Mouse (Mus musculus) heart, embryonic 13.5 days (tissue): ENCODE measurements around the gene Adamtsl1. TPM values are rescaled to one million over a fixed set of nuclear protein-coding genes. Genes with fewer than 3 reads are reported as not detected.

ENCODE experiments used
- ATAC-seq: fragments of 200-750 bp; cut with Nextera tagmentation; 2 replicates; pipeline ENCODE4 v1.8.0; 2017; ENCODE audit warnings: moderate TSS enrichment; ENCODE audit not compliant: insufficient number of reproducible peaks, low FRiP score, low TSS enrichment; ENCODE audit errors: extremely low read depth
- H3K27ac ChIP-seq: fragments of 300-500 bp; sonication (generic); replicated peaks from 2 replicates; pipeline ENCODE4 v1.5.1; 2015; ENCODE audit warnings: moderate library complexity, mild to moderate bottlenecking, inconsistent platforms
- H3K27me3 ChIP-seq: fragments of 300-500 bp; sonication (generic); replicated peaks from 2 replicates; pipeline ENCODE4 v1.6.1; 2015; ENCODE audit warnings: mild to moderate bottlenecking, inconsistent platforms
- H3K36me3 ChIP-seq: fragments of 300-500 bp; sonication (generic); 2 replicates; pipeline ENCODE4 v1.6.1; 2015; ENCODE audit warnings: mild to moderate bottlenecking, inconsistent platforms
- H3K4me1 ChIP-seq: fragments of 300-500 bp; sonication (generic); 2 replicates; pipeline ENCODE4 v1.6.1; 2015; ENCODE audit warnings: inconsistent platforms
- H3K4me2 ChIP-seq: fragments of 300-500 bp; sonication (generic); 2 replicates; pipeline ENCODE4 v1.6.1; 2015; ENCODE audit warnings: inconsistent platforms, mild to moderate bottlenecking, moderate library complexity
- H3K4me3 ChIP-seq: fragments of 300-500 bp; sonication (generic); 2 replicates; pipeline ENCODE4 v1.5.1; 2015; ENCODE audit warnings: moderate library complexity, mild to moderate bottlenecking, inconsistent platforms
- H3K9ac ChIP-seq: fragments of 300-500 bp; sonication (generic); 2 replicates; pipeline ENCODE4 v1.6.1; 2015; ENCODE audit warnings: inconsistent platforms, mild to moderate bottlenecking, moderate library complexity
- H3K9me3 ChIP-seq: fragments of 300-500 bp; sonication (generic); 2 replicates; pipeline ENCODE4 v1.6.1; 2016; ENCODE audit warnings: inconsistent platforms
- WGBS: fragments of 180-500 bp; shearing (Covaris S2); methylation state at CpG from one replicate; pipeline ENCODE4 v1.1.7; 2015; ENCODE audit warnings: mixed read lengths; 5-methylcytosine and 5-hydroxymethylcytosine counted together
- polyA plus RNA-seq: library from polyadenylated mRNA; unstranded; fragments of >200 nt; fragmentation: Nextera tagmentation; extraction: Ambion mirVana; gene quantifications from 2 replicates; pipeline ENCODE4 v1.2.1, GENCODE M21; 2015

Adamtsl1 gene
- polyA plus RNA-seq, 1 experiment from 2014 or later, result 11.9 TPM

DNA sequence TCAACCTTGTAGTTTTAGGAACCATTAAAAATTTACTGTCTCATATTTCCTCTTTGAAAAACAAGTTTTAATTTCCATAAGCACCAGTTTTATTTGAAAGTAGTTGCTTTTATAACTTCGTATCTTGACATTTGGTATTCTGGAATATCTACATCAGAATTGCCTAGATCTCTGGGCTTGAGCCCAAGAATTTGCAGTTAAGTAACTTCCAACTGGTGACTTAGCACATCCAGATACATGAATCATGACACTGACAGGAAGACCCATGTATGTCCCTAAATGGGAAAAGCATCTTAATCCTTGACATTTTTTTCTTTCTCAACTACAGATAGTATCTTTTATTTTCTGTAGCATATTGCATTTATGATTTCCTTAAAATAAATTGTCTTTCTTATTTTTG lies 713.1 kb downstream of the Adamtsl1 start:
- no peak overlapping the region for H3K4me3 ChIP-seq
- peaks cover 9% of the 10 kb centered on the region for H3K4me1 ChIP-seq
- no peak overlapping the region for H3K4me2 ChIP-seq
- 60% methylated on average over 1 of the region's 1 CpGs for WGBS
- H3K36me3 ChIP-seq, result peaks cover 9% of the 10 kb centered on the region; the same call in 1 of the 2 replicates
- no peak overlapping the region for H3K27ac ChIP-seq
- no peaks in the 10 kb centered on the region for H3K9me3 ChIP-seq
- ATAC-seq, result no peak
- H3K9ac ChIP-seq, result no peak overlapping the region
- no peaks in the 10 kb centered on the region for H3K27me3 ChIP-seq

DNA sequence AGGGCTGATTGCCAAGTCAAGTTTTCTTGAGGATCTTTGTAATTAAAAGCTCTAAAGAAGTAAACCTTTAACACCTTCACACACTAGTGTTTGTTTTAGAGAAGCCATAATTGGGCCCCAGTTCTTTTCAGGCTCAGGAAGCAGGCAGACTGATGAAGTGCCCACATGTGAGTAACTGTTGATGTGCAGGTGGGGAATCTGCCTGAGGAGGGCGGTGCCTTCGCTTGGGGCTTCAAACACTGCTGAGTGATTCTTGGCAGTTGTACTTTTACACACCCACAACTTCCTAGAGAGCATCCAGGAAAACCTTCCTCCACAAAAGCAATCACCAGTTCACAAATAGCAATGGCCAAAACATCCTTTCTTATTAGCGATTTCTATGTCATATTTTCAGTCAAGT lies 719.2 kb downstream of the Adamtsl1 start:
- 59% methylated on average over 3 of the region's 3 CpGs for WGBS
- Histone ChIP-seq H3K4me2 (no peak overlapping the region), H3K9ac (no peak overlapping the region), H3K4me3 (no peak overlapping the region), H3K36me3 (peaks cover 11% of the 10 kb centered on the region), H3K27me3 (no peaks in the 10 kb centered on the region), H3K9me3 (no peaks in the 10 kb centered on the region), H3K4me1 (no peaks in the 10 kb centered on the region), H3K27ac (no peak overlapping the region)
- no peak for ATAC-seq

DNA sequence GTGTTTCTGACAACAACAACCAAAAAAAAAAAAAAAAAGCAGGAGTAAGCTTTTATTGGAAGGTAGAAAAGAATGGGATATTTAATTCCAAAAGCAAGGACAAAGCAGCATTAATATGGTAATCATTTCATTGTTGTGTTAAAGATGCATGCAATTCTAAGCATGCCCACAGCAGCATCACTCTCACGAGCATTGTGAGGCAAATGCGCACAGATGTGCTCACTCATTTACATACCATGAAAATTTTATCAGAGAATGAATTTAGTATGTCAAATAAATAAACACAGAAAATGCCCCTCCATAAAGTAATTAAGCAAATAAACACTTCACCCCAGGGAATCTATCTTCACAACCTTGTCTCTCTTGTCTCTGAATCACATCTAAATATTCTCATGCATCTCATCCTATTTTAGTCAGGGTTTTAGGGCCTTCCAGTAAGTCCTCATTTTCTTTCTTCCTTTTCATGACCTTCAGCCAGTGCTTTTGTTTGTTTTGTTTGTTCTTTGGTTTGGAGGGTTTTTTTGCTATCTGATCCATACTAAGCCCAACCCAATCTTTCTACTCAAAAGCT lies 728.0 kb downstream of the Adamtsl1 start:
- ATAC-seq, result no peak
- H3K9me3 ChIP-seq, result no peaks in the 10 kb centered on the region
- H3K27ac ChIP-seq, result no peak overlapping the region
- H3K4me3 ChIP-seq, result no peak overlapping the region
- H3K36me3 ChIP-seq, result no peaks in the 10 kb centered on the region
- no peaks in the 10 kb centered on the region for H3K27me3 ChIP-seq
- 71% methylated on average over 2 of the region's 2 CpGs for WGBS
- no peak overlapping the region for H3K9ac ChIP-seq
- no peaks in the 10 kb centered on the region for H3K4me1 ChIP-seq
- H3K4me2 ChIP-seq, result no peak overlapping the region

DNA sequence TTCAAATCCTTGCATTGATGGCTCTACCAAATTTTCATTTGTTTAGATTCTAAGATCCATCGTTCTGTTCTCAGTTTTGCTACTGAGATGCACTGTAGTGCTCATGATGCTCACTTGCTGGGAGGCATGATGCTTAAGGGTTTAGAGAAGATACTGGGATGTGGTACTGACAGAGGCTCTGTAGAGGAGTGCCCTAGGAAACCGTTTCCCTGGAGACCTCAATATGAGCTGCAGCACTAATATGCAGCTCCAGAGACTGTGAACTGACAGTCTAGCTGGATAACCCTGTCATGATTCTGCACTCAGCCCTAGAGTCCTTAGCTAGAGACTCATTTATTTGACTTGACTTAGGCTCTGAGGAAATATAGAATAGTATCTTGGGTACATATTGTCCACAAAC lies 756.1 kb downstream of the Adamtsl1 start:
- 58% methylated on average over 2 of the region's 2 CpGs for WGBS
- ATAC-seq, result no peak

DNA sequence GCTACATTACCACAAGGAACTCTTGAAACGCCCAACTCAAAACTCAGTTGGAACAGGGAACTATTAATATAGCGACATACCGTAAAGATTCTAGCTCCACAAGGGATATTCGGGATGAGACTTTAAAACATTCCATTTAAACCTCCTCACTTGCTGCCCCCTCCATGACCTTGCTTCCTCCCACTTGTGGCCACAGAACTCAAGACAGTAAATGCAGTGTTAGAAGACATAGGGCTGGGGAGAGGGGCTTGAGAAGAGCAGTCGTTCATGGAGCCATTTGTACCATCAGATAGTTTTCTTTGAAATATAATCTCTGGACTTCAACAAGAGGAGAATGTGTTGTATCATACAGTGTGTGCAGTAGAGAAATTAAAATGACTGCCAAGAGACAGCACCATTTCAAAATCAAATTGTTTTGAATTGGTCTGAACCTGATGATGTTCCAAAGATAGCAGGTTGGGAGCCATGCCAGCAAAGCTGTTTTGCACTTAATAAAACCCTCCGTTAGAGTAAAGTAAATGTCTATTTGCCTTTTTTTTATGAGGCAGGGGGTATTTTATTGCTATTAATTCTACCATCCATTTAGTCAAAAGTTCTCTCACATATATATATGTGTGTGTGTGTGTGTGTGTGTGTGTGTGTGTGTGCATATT lies 759.9 kb downstream of the Adamtsl1 start:
- Histone ChIP-seq H3K27me3 (no peaks in the 10 kb centered on the region), H3K4me1 (peaks cover 36% of the 10 kb centered on the region), H3K4me2 (no peak overlapping the region), H3K9ac (no peak overlapping the region), H3K36me3 (no peaks in the 10 kb centered on the region), H3K4me3 (no peak overlapping the region), H3K27ac (no peak overlapping the region; the same call in 1 of the 2 replicates), H3K9me3 (no peaks in the 10 kb centered on the region)
- ATAC-seq, result no peak
- 52% methylated on average over 6 of the region's 6 CpGs for WGBS

More for the DNA sequence above, 756.1 kb downstream of the Adamtsl1 start:
- no peak overlapping the region for H3K4me2 ChIP-seq
- H3K27ac ChIP-seq, result no peak overlapping the region
- H3K36me3 ChIP-seq, result no peaks in the 10 kb centered on the region
- H3K9me3 ChIP-seq, result no peaks in the 10 kb centered on the region
- no peak overlapping the region for H3K9ac ChIP-seq
- H3K27me3 ChIP-seq, result no peaks in the 10 kb centered on the region
- no peak overlapping the region for H3K4me3 ChIP-seq
- H3K4me1 ChIP-seq, result peaks cover 9% of the 10 kb centered on the region; the same call in 1 of the 2 replicates

DNA sequence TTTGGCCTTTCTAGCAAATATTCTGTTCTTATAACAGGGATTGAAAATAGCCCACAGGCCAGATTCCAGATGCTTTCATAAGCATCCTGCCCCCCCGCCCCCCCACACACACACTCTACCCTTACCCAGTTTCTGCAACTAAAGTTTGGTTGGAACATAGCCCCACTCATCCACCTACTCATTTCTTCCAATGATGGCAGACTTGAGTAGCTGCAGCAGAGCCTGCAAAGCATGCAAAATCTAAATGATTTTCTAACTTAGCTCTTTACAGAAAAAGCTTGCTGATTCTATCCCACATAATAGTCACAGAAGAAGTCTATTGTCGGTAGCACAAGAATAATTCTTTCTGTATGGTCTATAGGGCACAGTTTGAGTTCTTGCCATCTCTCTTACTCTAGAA lies 760.7 kb downstream of the Adamtsl1 start:
- H3K4me2 ChIP-seq, result no peak overlapping the region
- no peak for ATAC-seq
- H3K36me3 ChIP-seq, result no peaks in the 10 kb centered on the region
- H3K27ac ChIP-seq, result no peak overlapping the region
- peaks cover 36% of the 10 kb centered on the region for H3K4me1 ChIP-seq
- no peaks in the 10 kb centered on the region for H3K27me3 ChIP-seq
- H3K9ac ChIP-seq, result no peak overlapping the region
- H3K9me3 ChIP-seq, result no peaks in the 10 kb centered on the region
- 76% methylated on average over 2 of the region's 2 CpGs for WGBS
- H3K4me3 ChIP-seq, result no peak overlapping the region

DNA sequence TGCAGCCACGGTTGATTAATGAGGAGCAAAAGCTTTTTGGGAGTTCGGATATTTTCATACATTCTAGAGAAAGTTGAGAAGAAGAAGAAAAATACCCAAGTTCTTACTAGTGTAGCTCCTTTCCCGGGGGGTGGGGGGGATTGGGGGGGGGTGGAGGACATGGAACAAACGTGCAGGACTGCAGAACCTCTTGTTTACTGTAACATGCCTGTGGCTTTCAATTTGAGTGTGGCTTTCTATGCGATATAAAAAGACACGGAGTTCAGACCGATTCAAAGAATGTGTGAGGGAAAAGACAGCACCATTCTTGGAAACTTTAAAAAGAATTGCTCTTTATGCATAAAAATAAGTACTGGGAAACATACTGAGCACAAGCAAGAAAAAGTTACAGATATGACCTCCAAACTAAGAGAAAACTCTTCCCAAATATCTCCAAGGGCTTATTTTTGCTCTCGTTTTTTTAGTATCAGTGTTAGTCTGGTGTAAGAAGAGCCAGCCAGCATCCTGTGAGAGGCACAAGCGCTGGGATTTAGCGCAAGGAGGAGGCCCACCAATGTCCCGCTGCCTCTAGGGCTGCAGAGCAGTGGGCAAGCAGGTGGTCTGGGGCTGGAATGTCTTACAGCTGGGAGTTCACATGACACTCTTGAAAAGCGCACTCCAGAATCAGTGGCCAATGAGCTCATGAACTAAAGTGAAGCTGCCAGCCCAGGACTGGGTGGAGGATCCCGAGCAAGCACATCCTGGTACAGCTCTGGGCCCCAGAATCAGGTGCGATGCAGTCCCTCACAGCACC lies 762.2 kb downstream of the Adamtsl1 start:
- no peak overlapping the region; the same call in 1 of the 2 replicates for H3K27ac ChIP-seq
- 64% methylated on average over 14 of the region's 14 CpGs for WGBS

GRCm38 (mm10) chr4:86278546-86278945 lies 764.6 kb downstream of the Adamtsl1 start:
- no peak overlapping the region for H3K9ac ChIP-seq
- no peak overlapping the region for H3K4me2 ChIP-seq
- ATAC-seq, result no peak
- WGBS, result 61% methylated on average over 5 of the region's 5 CpGs
- H3K27me3 ChIP-seq, result no peaks in the 10 kb centered on the region
- H3K27ac ChIP-seq, result no peak overlapping the region
- peaks cover 33% of the 10 kb centered on the region for H3K4me1 ChIP-seq
- H3K9me3 ChIP-seq, result no peaks in the 10 kb centered on the region
- no peaks in the 10 kb centered on the region for H3K36me3 ChIP-seq
- no peak overlapping the region for H3K4me3 ChIP-seq

More for the DNA sequence above, 762.2 kb downstream of the Adamtsl1 start:
- H3K4me3 ChIP-seq, result no peak overlapping the region
- no peaks in the 10 kb centered on the region for H3K9me3 ChIP-seq
- no peak overlapping the region for H3K4me2 ChIP-seq
- no peak overlapping the region for H3K9ac ChIP-seq
- ATAC-seq, result no peak
- H3K36me3 ChIP-seq, result no peaks in the 10 kb centered on the region
- H3K27me3 ChIP-seq, result no peaks in the 10 kb centered on the region
- H3K4me1 ChIP-seq, result peaks cover 36% of the 10 kb centered on the region

- no peak overlapping the region for H3K4me3 ChIP-seq
- 0 out of 2 replicates have a peak, but pooled peaks cover 6% of the 10 kb centered on the region for H3K9me3 ChIP-seq
- H3K36me3 ChIP-seq, result no peaks in the 10 kb centered on the region
- no peaks in the 10 kb centered on the region for H3K27me3 ChIP-seq
- no peak for ATAC-seq
- no peak overlapping the region for H3K4me2 ChIP-seq
- no peak overlapping the region for H3K27ac ChIP-seq
- H3K9ac ChIP-seq, result no peak overlapping the region
- 38% methylated on average over 1 of the region's 1 CpGs for WGBS
- peaks cover 25% of the 10 kb centered on the region for H3K4me1 ChIP-seq
Measured at GRCm38 (mm10) chr4:86286572-86286971, 772.6 kb downstream of the Adamtsl1 start.

DNA sequence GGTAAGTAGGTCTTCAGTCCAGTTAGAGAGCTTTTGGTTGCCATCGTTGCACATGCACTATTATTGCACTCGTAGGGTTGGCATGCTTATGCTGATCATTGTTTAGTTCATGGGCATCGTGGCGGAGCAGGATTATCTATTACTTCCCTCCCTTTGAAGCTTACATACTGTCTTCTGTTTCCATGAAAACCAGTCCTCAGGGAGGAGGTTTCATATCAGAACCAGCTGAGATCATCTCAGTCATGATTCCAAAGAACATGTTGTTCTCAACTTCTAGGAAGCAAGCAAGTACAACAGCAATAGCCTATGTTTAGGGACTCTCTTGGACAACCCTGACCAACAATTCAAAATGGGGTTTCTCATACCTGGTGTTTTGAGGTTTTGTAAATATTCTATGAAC lies 774.3 kb downstream of the Adamtsl1 start:
- WGBS, result 91% methylated on average over 4 of the region's 4 CpGs
- Histone ChIP-seq H3K9me3 (0 out of 2 replicates have a peak, but pooled peaks cover 6% of the 10 kb centered on the region), H3K27me3 (no peaks in the 10 kb centered on the region), H3K9ac (no peak overlapping the region), H3K4me3 (no peak overlapping the region), H3K4me2 (no peak overlapping the region), H3K27ac (no peak overlapping the region), H3K4me1 (peaks cover 25% of the 10 kb centered on the region), H3K36me3 (no peaks in the 10 kb centered on the region)
- ATAC-seq, result no peak

- Histone ChIP-seq H3K9me3 (no peaks in the 10 kb centered on the region), H3K27ac (no peak overlapping the region), H3K4me3 (no peak overlapping the region), H3K27me3 (no peaks in the 10 kb centered on the region), H3K4me2 (no peak overlapping the region), H3K36me3 (no peaks in the 10 kb centered on the region), H3K4me1 (peaks cover 26% of the 10 kb centered on the region), H3K9ac (no peak overlapping the region)
- 49% methylated on average over 12 of the region's 12 CpGs for WGBS
- ATAC-seq, result no peak
Measured at GRCm38 (mm10) chr4:86289511-86290273, 775.7 kb downstream of the Adamtsl1 start.
